Mouse (Mus musculus) heart, postnatal 0 days (tissue): ENCODE data around the gene Foxj3.

Source experiments
- CTCF ChIP-seq: IDR thresholded peaks from 2 replicates; pipeline ENCODE4 v1.5.1; 2016; ENCODE audit warnings: antibody characterized with exemption, control low read depth, low read depth
- EP300 ChIP-seq: IDR thresholded peaks from 2 replicates; pipeline ENCODE4 v1.6.1; 2016; ENCODE audit warnings: antibody characterized with exemption, low read depth

GRCm38 (mm10) chr4:119633948-119634347 lies 97.1 kb downstream of the Foxj3 start:
- no peak for TF ChIP-seq CTCF
- TF ChIP-seq EP300 = no peak
